Mouse (Mus musculus): ENCODE results near the gene Hif3a.

Gene Hif3a

DNA sequence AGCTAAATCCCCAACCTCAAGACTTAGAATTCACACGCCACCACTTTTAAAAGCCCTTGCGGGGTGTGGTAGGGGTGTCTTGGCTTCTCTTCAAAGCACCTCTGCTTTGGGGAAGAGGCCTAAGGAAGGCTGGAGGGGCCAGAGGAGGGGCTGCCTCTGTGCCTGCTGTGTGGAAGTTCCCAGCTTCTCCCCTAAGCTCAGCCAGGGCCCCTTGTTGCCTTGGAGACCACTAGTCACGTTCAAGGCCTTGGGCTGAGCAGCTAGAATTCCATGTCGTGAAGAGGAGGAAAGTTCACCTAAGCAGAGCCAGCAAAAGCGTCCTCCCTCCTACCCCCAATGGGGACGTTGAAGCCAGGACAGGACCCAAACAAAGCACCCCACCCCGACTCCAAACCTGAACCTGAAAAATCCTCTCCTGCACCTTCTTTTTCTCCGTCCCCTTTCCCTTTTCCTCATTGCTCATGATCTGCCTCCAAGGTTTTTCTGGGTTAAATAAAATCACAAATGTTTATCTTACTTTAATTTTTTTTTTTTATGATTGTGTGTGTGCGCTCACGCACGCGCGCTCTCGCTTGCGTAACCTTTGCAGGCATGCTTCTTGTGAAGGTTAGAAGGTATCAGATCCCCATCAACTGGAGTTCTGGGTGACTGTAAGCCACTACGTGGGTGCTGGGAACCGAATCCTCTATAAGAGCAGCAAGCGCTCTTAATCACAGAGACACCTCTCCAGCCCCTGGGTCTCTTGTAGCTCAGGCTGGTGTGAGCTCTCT, 70.4 kb downstream of the Hif3a start:
- DNase-seq (ENCODE audit: low spot score) = no peak

DNA sequence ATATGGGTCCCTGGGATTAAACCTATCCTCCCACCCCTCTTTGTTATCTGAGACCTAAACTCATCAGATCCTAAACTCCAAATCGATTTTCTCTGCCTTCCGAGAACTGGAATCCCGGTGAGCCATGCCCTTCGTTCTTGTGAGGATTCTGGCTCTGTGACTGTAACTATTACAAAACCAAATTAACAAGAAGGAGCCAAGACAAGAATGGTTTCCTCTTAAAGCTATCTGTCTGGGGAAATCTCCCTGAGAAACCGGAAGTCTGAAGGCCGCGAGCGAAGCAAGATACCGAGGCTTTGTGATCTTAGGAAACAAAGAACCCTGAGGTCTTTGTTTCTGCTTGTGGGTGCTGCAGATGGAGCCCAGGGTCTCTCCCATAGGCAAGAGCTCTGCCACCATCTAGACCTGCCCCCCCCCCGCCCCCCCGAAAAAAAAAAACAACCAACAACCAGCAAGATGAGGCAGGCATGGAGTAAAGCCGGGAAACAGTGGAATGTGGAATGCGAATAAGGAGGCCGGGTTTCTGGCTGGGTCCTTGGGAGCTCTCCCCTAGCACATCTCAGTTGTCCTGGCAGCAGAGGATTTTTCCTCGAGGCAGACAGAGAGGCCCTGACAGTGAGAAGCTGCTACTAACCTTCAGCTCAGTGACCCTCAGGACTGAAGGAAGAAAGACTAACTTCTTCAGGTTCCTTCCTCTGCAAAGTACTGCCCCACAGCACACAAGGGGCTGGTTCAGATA, 72.1 kb downstream of the Hif3a start:
- no peak for DNase-seq (ENCODE audit: low spot score)

DNA sequence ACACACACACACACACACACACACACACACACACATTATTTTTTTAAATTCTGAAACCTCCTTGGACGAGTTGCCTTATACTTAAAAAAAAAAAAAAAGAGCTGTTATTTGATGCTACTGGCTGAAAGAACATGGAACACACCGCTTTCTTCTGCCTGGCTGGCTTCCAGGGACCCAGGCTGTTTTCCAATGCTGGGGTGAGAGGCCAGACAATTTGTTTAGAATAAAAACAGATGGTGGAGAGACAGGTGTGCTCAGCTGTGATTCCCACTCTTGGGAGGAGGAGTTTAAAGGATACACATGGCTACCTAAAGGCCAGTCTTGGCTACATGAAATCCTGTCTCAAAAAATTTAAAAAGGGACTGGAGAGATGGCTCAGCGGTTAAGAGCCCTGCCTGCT, 73.8 kb downstream of the Hif3a start:
- no peak for DNase-seq (ENCODE audit: low spot score)

DNA sequence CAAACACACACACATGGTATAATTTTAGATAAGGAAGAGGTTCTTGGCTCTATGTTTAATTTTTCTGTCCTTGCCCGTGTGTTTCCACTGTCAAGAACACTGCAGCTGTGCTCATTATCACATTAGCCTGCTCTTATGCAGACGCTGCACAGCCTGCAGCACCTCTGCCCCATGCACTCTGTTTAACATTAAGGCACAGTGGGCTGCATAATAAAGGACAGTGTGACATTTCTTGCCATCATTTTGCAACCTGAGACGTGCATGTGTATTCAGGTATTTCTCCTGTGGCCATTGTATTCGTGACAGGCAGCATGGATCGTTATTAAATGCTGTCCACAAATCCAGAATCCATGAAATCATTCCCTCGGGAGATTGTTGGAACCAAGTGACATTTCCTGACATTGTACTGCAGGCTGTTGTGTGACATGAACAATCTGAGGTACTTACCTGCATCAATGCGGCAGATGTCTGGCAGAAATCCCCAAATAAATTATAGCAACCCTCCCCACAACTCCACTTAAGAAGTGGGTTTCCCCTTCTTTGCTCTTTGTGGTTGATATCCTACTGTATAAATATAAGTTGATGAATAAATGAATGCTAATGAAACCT, 74.6 kb downstream of the Hif3a start:
- no peak for DNase-seq (ENCODE audit: low spot score)

DNA sequence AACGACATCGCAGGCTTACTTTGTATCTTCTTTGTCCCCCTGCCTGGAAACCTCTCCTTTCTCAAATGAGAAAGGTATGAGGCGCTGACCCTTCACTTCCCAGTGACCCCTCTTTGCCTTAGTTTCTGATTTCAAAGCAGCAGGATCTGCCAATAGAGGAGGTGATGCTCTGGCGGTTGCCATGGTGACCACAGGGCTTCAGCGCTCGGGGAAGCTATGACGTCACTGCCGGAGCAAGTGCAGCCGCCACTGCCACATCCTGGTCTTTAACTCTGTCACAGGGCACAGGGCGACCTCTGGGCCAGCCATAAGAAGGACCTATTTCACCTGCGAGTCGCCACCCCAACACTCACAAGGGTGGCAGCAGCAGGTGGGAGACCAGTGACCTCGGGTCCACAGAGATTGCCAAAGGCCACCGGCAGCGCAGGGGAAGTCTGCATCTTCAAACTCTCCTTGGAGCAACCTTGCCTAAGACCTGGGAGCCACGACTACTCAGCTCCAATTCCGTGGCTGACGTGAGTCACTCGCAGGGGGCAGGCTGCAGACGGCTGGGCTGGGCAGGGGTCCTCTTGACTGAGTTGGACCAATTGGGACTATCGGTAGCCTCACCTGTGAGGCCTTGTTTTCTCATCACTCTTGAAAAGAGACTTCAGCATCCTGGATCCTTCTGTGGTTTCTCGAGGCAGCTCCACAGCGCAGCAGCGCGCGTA, 79.2 kb downstream of the Hif3a start, which contains the start of gene Gm42372:
Gm42372 (plus strand) TSS at position 228 of the 710 bp plus-strand sequence.
- DNase-seq (ENCODE audit: low spot score) = peak; percentile 90

All from layer of hippocampus, adult 11-12 months (tissue).